Mouse (Mus musculus) spleen, adult 2 months (tissue): ENCODE data around the gene Zbtb25. TPM values are rescaled to one million over a fixed set of nuclear protein-coding genes. Genes with fewer than 3 reads are reported as not detected.

Source experiments
- DNase-seq, 2 experiments: peaks; one replicate each; pipeline versions ENCODE4 v3.0.0 to v3.0.0-alpha.2; 2012 to 2021; ENCODE audit warnings: low spot score in 2 of 2, low read depth in 1 of 2
- H3K27ac ChIP-seq: fragments of 200-500 bp; 2 replicates; pipeline ENCODE4 v1.5.1; 2012; ENCODE audit warnings: low read length, inconsistent platforms; ENCODE audit not compliant: insufficient read depth
- H3K27me3 ChIP-seq: fragments of 200-500 bp; 2 replicates; pipeline ENCODE4 v1.6.1; 2012; ENCODE audit warnings: mild to moderate bottlenecking, moderate library complexity, low read length, inconsistent platforms; ENCODE audit not compliant: control insufficient read depth, insufficient read depth
- H3K36me3 ChIP-seq: fragments of 200-500 bp; 2 replicates; pipeline ENCODE4 v1.6.1; 2012; ENCODE audit warnings: mild to moderate bottlenecking, low read length, inconsistent platforms; ENCODE audit not compliant: control insufficient read depth, insufficient read depth
- H3K4me1 ChIP-seq: fragments of 200-500 bp; 2 replicates; pipeline ENCODE4 v1.6.1; 2011; ENCODE audit warnings: inconsistent platforms; ENCODE audit not compliant: control insufficient read depth, insufficient read depth, insufficient read length
- H3K4me3 ChIP-seq: fragments of 200-500 bp; 2 replicates; pipeline ENCODE4 v1.5.1; 2011; ENCODE audit warnings: mild to moderate bottlenecking, inconsistent platforms; ENCODE audit not compliant: insufficient read depth, insufficient read length; ENCODE audit errors: extremely low read depth
- CTCF ChIP-seq: fragments of 200-500 bp; IDR thresholded peaks from 2 replicates; pipeline ENCODE4 v1.5.1; 2011; ENCODE audit warnings: mild to moderate bottlenecking, inconsistent platforms; ENCODE audit not compliant: insufficient read depth, insufficient read length, insufficient replicate concordance; ENCODE audit errors: extremely low read depth
- POLR2A ChIP-seq: fragments of 200-500 bp; IDR thresholded peaks from 2 replicates; pipeline ENCODE4 v1.6.1; 2011; ENCODE audit warnings: low read depth, low read length, inconsistent platforms
- WGBS: fragments of 180-500 bp; shearing (Covaris S2); methylation state at CpG from one replicate; pipeline ENCODE4 v1.1.7; 2018; 5-methylcytosine and 5-hydroxymethylcytosine counted together
- polyA plus RNA-seq: library from polyadenylated mRNA; depleted of rRNA; stranded (reverse); fragments of >200 nt; gene quantifications from 2 replicates; pipeline ENCODE4 v1.2.3, GENCODE M21; 2012

Gene Zbtb25
- polyA plus RNA-seq, 1 experiment, result 7.5 TPM

DNA sequence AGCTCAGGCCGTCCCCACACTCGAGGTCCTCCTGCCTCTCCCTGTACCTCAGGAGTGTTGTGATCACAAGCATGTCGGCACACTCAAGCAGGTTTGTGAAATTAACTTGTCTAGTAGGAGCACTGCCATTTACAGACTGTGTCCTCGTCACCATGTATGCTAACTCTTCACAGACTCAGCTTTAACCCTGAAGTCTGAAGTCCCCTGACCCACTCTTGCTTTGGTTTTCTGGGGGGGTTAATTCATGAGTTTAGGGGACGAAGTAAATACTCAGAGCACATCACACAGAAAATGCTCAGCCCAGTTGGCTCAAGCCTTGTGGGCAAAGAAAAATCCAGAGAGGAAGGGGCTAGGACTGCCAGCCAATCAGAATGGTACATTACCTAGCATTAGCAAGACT lies 33.8 kb downstream of the Zbtb25 start:
- H3K4me1 ChIP-seq, result no peaks in the 10 kb centered on the region
- 87% methylated on average over 5 of the region's 5 CpGs for WGBS
- DNase-seq, result no peak
- H3K27ac ChIP-seq, result no peak overlapping the region
- no peak overlapping the region for H3K4me3 ChIP-seq
- H3K27me3 ChIP-seq, result no peaks in the 10 kb centered on the region
- TF ChIP-seq POLR2A (no peak), CTCF (no peak)
- H3K36me3 ChIP-seq, result no peaks in the 10 kb centered on the region

DNA sequence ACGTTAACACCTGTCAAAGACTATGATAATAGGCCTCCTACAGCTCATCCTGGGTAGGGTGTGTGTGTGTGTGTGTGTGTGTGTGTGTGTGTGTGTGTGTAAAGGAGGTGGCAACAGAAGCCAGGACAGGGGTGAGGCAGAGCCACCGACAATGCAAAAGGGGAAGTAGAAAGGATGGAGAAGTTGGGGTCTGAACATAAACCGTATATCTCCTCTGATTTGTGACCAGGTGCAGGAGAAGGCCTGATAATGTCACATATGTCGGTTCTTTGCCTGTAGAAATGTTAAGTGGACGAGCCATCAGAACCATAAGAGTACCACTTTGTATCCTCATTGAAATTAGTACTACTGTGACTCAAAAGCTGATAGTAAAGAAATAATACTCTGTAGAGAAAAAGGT lies 35.7 kb downstream of the Zbtb25 start:
- no peaks in the 10 kb centered on the region for H3K27me3 ChIP-seq
- no peak for DNase-seq
- H3K4me3 ChIP-seq, result no peak overlapping the region
- no peak for TF ChIP-seq POLR2A
- no peak for TF ChIP-seq CTCF
- H3K4me1 ChIP-seq, result no peaks in the 10 kb centered on the region
- WGBS, result 41% methylated on average over 5 of the region's 5 CpGs
- no peaks in the 10 kb centered on the region for H3K36me3 ChIP-seq
- H3K27ac ChIP-seq, result no peak overlapping the region

DNA sequence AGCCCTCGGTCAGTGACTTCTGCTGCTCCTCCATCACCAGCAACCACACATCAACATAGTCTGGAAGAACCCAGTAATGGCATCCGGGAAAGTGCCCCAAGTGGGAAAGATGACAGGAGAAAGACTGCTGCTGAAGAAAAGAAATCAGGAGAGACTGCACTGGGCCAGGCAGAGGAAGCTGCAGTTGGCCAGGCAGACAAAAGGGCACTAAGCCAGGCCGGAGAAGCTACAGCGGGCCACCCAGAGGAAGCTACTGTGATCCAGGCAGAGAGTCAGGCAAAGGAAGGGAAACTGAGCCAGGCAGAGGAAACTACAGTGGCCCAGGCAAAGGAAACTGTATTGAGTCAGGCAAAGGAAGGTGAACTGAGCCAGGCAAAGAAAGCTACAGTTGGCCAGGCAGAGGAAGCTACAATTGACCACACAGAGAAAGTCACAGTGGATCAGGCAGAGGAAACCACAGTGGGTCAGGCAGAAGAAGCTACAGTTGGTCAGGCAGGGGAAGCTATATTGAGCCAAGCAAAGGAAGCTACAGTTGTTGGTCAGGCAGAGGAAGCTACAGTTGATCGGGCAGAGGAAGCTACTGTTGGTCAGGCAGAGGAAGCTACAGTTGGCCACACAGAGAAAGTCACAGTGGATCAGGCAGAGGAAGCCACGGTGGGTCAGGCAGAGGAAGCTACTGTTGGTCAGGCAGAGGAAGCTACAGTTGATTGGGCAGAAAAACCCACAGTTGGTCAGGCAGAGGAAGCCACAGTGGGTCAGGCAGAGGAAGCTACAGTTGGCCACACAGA lies 40.6 kb downstream of the Zbtb25 start:
- 67% methylated on average over 6 of the region's 6 CpGs for WGBS
- H3K4me1 ChIP-seq, result no peaks in the 10 kb centered on the region; the same call in 1 of the 2 replicates
- H3K4me3 ChIP-seq, result no peak overlapping the region
- peak overlapping the region; percentile 45 for H3K27ac ChIP-seq
- no peaks in the 10 kb centered on the region for H3K36me3 ChIP-seq
- TF ChIP-seq CTCF (no peak), POLR2A (no peak)
- DNase-seq, result peak in 1 of 2 experiments; percentile 12
- H3K27me3 ChIP-seq, result 0 out of 2 replicates have a peak, but pooled peaks cover 4% of the 10 kb centered on the region

- no peak overlapping the region for H3K4me3 ChIP-seq
- 0 out of 2 replicates have a peak, but pooled peaks cover 4% of the 10 kb centered on the region for H3K27me3 ChIP-seq
- H3K4me1 ChIP-seq, result no peaks in the 10 kb centered on the region; the same call in 1 of the 2 replicates
- no peak for DNase-seq
- no peak for TF ChIP-seq POLR2A
- TF ChIP-seq CTCF, result no peak
- no peaks in the 10 kb centered on the region for H3K36me3 ChIP-seq
- no peak overlapping the region for H3K27ac ChIP-seq
- WGBS, result 93% methylated on average over 23 of the region's 23 CpGs
Observed at GRCm38 (mm10) chr12:76326437-76327220, 42.8 kb downstream of the Zbtb25 start.

- no peaks in the 10 kb centered on the region for H3K36me3 ChIP-seq
Observed at GRCm38 (mm10) chr12:76324679-76325431, 44.5 kb downstream of the Zbtb25 start, which contains the start of gene Akap5. Akap5 (plus strand) TSS chr12:76324891.

More at GRCm38 (mm10) chr12:76324679-76325431, 44.5 kb downstream of the Zbtb25 start, which contains the start of gene Akap5:
- TF ChIP-seq POLR2A (no peak), CTCF (no peak)
- H3K27me3 ChIP-seq, result 0 out of 2 replicates have a peak, but pooled peaks cover 4% of the 10 kb centered on the region
- peak within 1 kb of the TSS; percentile 57 for H3K4me3 ChIP-seq
- WGBS, result 6% methylated on average over 53 of the region's 53 CpGs
- H3K27ac ChIP-seq, result no peak within 1 kb of the TSS
- H3K4me1 ChIP-seq, result no peaks in the 10 kb centered on the region; the same call in 1 of the 2 replicates
- DNase-seq, result peak in 1 of 2 experiments; percentile 18
